Mouse (Mus musculus): ENCODE results near the gene Ust. TPM values are rescaled to one million over a fixed set of nuclear protein-coding genes. Genes with fewer than 3 reads are reported as not detected.

Gene Ust
- polyA plus RNA-seq, 1 experiment from 2014 or later, result 0.54 TPM

GRCm38 (mm10) chr10:8358286-8359045 is 160.2 kb downstream of the Ust start:
- H3K9ac ChIP-seq, result no peak overlapping the region
- no peak overlapping the region for H3K4me2 ChIP-seq
- no peak overlapping the region for H3K27ac ChIP-seq (replicated peaks)
- no peak for ATAC-seq (ENCODE audit: insufficient read depth)
- no peak overlapping the region for H3K4me3 ChIP-seq (replicated peaks)
- H3K4me1 ChIP-seq (replicated peaks), result no peaks in the 10 kb centered on the region
- H3K9me3 ChIP-seq (replicated peaks), result no peaks in the 10 kb centered on the region
- 47% methylated on average over 14 of the region's 15 CpGs for WGBS (ENCODE audit: insufficient replicate concordance)
- no peaks in the 10 kb centered on the region for H3K27me3 ChIP-seq
- no peaks in the 10 kb centered on the region for H3K36me3 ChIP-seq (replicated peaks)

GRCm38 (mm10) chr10:8353534-8353933 is 165.1 kb downstream of the Ust start:
- no peak overlapping the region for H3K9ac ChIP-seq
- H3K4me2 ChIP-seq, result no peak overlapping the region
- no peaks in the 10 kb centered on the region for H3K36me3 ChIP-seq (replicated peaks)
- no peaks in the 10 kb centered on the region for H3K27me3 ChIP-seq
- ATAC-seq (ENCODE audit: insufficient read depth), result no peak
- 32% methylated on average over 4 of the region's 4 CpGs for WGBS (ENCODE audit: insufficient replicate concordance)
- H3K4me1 ChIP-seq (replicated peaks), result no peaks in the 10 kb centered on the region
- no peaks in the 10 kb centered on the region for H3K9me3 ChIP-seq (replicated peaks)
- no peak overlapping the region for H3K27ac ChIP-seq (replicated peaks)
- no peak overlapping the region for H3K4me3 ChIP-seq (replicated peaks)

- 70% methylated on average over 7 of the region's 7 CpGs for WGBS (ENCODE audit: insufficient replicate concordance)
- no peaks in the 10 kb centered on the region for H3K36me3 ChIP-seq (replicated peaks)
- H3K4me1 ChIP-seq (replicated peaks), result no peaks in the 10 kb centered on the region
- H3K4me2 ChIP-seq, result no peak overlapping the region
- H3K4me3 ChIP-seq (replicated peaks), result no peak overlapping the region
- H3K27ac ChIP-seq (replicated peaks), result no peak overlapping the region
- no peaks in the 10 kb centered on the region for H3K27me3 ChIP-seq
- ATAC-seq (ENCODE audit: insufficient read depth), result no peak
- no peaks in the 10 kb centered on the region for H3K9me3 ChIP-seq (replicated peaks)
- no peak overlapping the region for H3K9ac ChIP-seq
These were observed 168.0 kb downstream of the Ust start for GRCm38 (mm10) chr10:8350626-8351025.

- Histone ChIP-seq H3K4me3 (replicated peaks) (no peak overlapping the region), H3K27me3 (no peaks in the 10 kb centered on the region), H3K9me3 (replicated peaks) (no peaks in the 10 kb centered on the region), H3K27ac (replicated peaks) (no peak overlapping the region), H3K9ac (no peak overlapping the region), H3K4me1 (replicated peaks) (no peaks in the 10 kb centered on the region), H3K36me3 (replicated peaks) (no peaks in the 10 kb centered on the region), H3K4me2 (no peak overlapping the region)
- 51% methylated on average over 5 of the region's 5 CpGs for WGBS (ENCODE audit: insufficient replicate concordance)
- ATAC-seq (ENCODE audit: insufficient read depth), result no peak
These were observed 171.1 kb downstream of the Ust start for GRCm38 (mm10) chr10:8347497-8347896.

- Histone ChIP-seq H3K4me1 (replicated peaks) (no peaks in the 10 kb centered on the region), H3K27ac (replicated peaks) (no peak overlapping the region), H3K9ac (no peak overlapping the region), H3K36me3 (replicated peaks) (no peaks in the 10 kb centered on the region), H3K4me3 (replicated peaks) (no peak overlapping the region), H3K9me3 (replicated peaks) (no peaks in the 10 kb centered on the region), H3K27me3 (no peaks in the 10 kb centered on the region), H3K4me2 (no peak overlapping the region)
- 52% methylated on average over 2 of the region's 2 CpGs for WGBS (ENCODE audit: insufficient replicate concordance)
- ATAC-seq (ENCODE audit: insufficient read depth), result no peak
These were observed 176.1 kb downstream of the Ust start for GRCm38 (mm10) chr10:8342556-8342955.

GRCm38 (mm10) chr10:8339645-8340428 is 178.8 kb downstream of the Ust start:
- no peak overlapping the region for H3K9ac ChIP-seq
- H3K4me2 ChIP-seq, result no peak overlapping the region
- no peak overlapping the region for H3K4me3 ChIP-seq (replicated peaks)
- 62% methylated on average over 12 of the region's 12 CpGs for WGBS (ENCODE audit: insufficient replicate concordance)
- no peak for ATAC-seq (ENCODE audit: insufficient read depth)
- no peaks in the 10 kb centered on the region for H3K27me3 ChIP-seq
- H3K36me3 ChIP-seq (replicated peaks), result no peaks in the 10 kb centered on the region
- H3K27ac ChIP-seq (replicated peaks), result no peak overlapping the region
- no peaks in the 10 kb centered on the region for H3K4me1 ChIP-seq (replicated peaks)
- H3K9me3 ChIP-seq (replicated peaks), result no peaks in the 10 kb centered on the region

GRCm38 (mm10) chr10:8336601-8337000 is 182.0 kb downstream of the Ust start:
- Histone ChIP-seq H3K27ac (replicated peaks) (no peak overlapping the region), H3K27me3 (no peaks in the 10 kb centered on the region), H3K4me1 (replicated peaks) (no peaks in the 10 kb centered on the region), H3K4me2 (no peak overlapping the region), H3K36me3 (replicated peaks) (no peaks in the 10 kb centered on the region), H3K9ac (no peak overlapping the region), H3K4me3 (replicated peaks) (no peak overlapping the region), H3K9me3 (replicated peaks) (no peaks in the 10 kb centered on the region)
- no peak for ATAC-seq (ENCODE audit: insufficient read depth)
- WGBS (ENCODE audit: insufficient replicate concordance), result 63% methylated on average over 1 of the region's 1 CpGs

GRCm38 (mm10) chr10:8330958-8331357 is 187.7 kb downstream of the Ust start:
- no peaks in the 10 kb centered on the region for H3K36me3 ChIP-seq (replicated peaks)
- no peak for ATAC-seq (ENCODE audit: insufficient read depth)
- no peak overlapping the region for H3K27ac ChIP-seq (replicated peaks)
- no peak overlapping the region for H3K4me2 ChIP-seq
- WGBS (ENCODE audit: insufficient replicate concordance), result 65% methylated on average over 5 of the region's 5 CpGs
- no peaks in the 10 kb centered on the region for H3K9me3 ChIP-seq (replicated peaks)
- no peaks in the 10 kb centered on the region for H3K4me1 ChIP-seq (replicated peaks)
- H3K4me3 ChIP-seq (replicated peaks), result no peak overlapping the region
- no peak overlapping the region for H3K9ac ChIP-seq
- no peaks in the 10 kb centered on the region for H3K27me3 ChIP-seq

GRCm38 (mm10) chr10:8330006-8330405 is 188.6 kb downstream of the Ust start:
- Histone ChIP-seq H3K27me3 (no peaks in the 10 kb centered on the region), H3K4me3 (replicated peaks) (no peak overlapping the region), H3K27ac (replicated peaks) (no peak overlapping the region), H3K36me3 (replicated peaks) (no peaks in the 10 kb centered on the region), H3K4me2 (no peak overlapping the region), H3K9me3 (replicated peaks) (no peaks in the 10 kb centered on the region), H3K9ac (no peak overlapping the region), H3K4me1 (replicated peaks) (no peaks in the 10 kb centered on the region)
- WGBS (ENCODE audit: insufficient replicate concordance), result 69% methylated on average over 8 of the region's 8 CpGs
- no peak for ATAC-seq (ENCODE audit: insufficient read depth)

- ATAC-seq (ENCODE audit: insufficient read depth), result no peak
- WGBS (ENCODE audit: insufficient replicate concordance), result 29% methylated on average over 2 of the region's 2 CpGs
These were observed 195.3 kb downstream of the Ust start for GRCm38 (mm10) chr10:8323304-8323765.

GRCm38 (mm10) chr10:8320771-8321170 is 197.9 kb downstream of the Ust start:
- no peak overlapping the region for H3K4me2 ChIP-seq
- H3K9ac ChIP-seq, result no peak overlapping the region
- no peak for ATAC-seq (ENCODE audit: insufficient read depth)
- H3K27me3 ChIP-seq, result no peaks in the 10 kb centered on the region
- H3K4me1 ChIP-seq (replicated peaks), result no peaks in the 10 kb centered on the region
- no peak overlapping the region for H3K27ac ChIP-seq (replicated peaks)
- no peaks in the 10 kb centered on the region for H3K9me3 ChIP-seq (replicated peaks)
- H3K36me3 ChIP-seq (replicated peaks), result no peaks in the 10 kb centered on the region
- no peak overlapping the region for H3K4me3 ChIP-seq (replicated peaks)

More at GRCm38 (mm10) chr10:8323304-8323765, 195.3 kb downstream of the Ust start:
- Histone ChIP-seq H3K9ac (no peak overlapping the region), H3K27me3 (no peaks in the 10 kb centered on the region), H3K27ac (replicated peaks) (no peak overlapping the region), H3K4me2 (no peak overlapping the region), H3K9me3 (replicated peaks) (no peaks in the 10 kb centered on the region), H3K36me3 (replicated peaks) (no peaks in the 10 kb centered on the region), H3K4me3 (replicated peaks) (no peak overlapping the region), H3K4me1 (replicated peaks) (no peaks in the 10 kb centered on the region)

Measured in liver, embryonic 15.5 days (tissue).